Mouse (Mus musculus) lung, adult 2 months (tissue): ENCODE measurements around the gene Zfhx3. TPM values are rescaled to one million over a fixed set of nuclear protein-coding genes. Genes with fewer than 3 reads are reported as not detected.

ENCODE experiments used
- DNase-seq: peaks from one replicate; pipeline ENCODE4 v3.0.0; 2022
- H3K4me1 ChIP-seq: fragments of 200-500 bp; 2 replicates; pipeline ENCODE4 v1.6.1; 2011; ENCODE audit warnings: low read length; ENCODE audit not compliant: control insufficient read depth, insufficient read depth
- H3K4me3 ChIP-seq: fragments of 200-500 bp; replicated peaks from 2 replicates; pipeline ENCODE3; 2011; ENCODE audit warnings: low read depth, mild to moderate bottlenecking, control low read depth, low read length; ENCODE audit errors: extremely low read depth
- CTCF ChIP-seq: fragments of 200-500 bp; IDR thresholded peaks from 2 replicates; pipeline ENCODE4 v1.5.1; 2011; ENCODE audit warnings: mild to moderate bottlenecking, low read length, control low read depth; ENCODE audit not compliant: insufficient read depth
- POLR2A ChIP-seq: fragments of 200-500 bp; IDR thresholded peaks from 2 replicates; pipeline ENCODE4 v1.6.1; 2011; ENCODE audit warnings: low read depth, mild to moderate bottlenecking, control low read depth, low read length, borderline replicate concordance; ENCODE audit errors: extremely low read depth
- WGBS: fragments of 180-500 bp; shearing (Covaris S2); methylation state at CpG from one replicate; pipeline ENCODE4 v1.1.7; 2018; 5-methylcytosine and 5-hydroxymethylcytosine counted together
- polyA plus RNA-seq: library from polyadenylated mRNA; depleted of rRNA; stranded (reverse); fragments of >200 nt; gene quantifications from 2 replicates; pipeline ENCODE4 v1.2.3, GENCODE M21; 2012

Gene Zfhx3
- polyA plus RNA-seq, 1 experiment, result 8.0 TPM

- DNase-seq, result no peak
- no peaks in the 10 kb centered on the region for H3K4me1 ChIP-seq
- TF ChIP-seq CTCF (no peak), POLR2A (no peak)
- H3K4me3 ChIP-seq, result no peak overlapping the region
- 73% methylated on average over 3 of the region's 3 CpGs for WGBS
These were observed 564.3 kb downstream of the Zfhx3 start for GRCm38 (mm10) chr8:108506779-108507178.

GRCm38 (mm10) chr8:108507769-108508168, 565.3 kb downstream of the Zfhx3 start:
- TF ChIP-seq POLR2A (no peak), CTCF (no peak)
- WGBS, result 88% methylated on average over 3 of the region's 3 CpGs

DNA sequence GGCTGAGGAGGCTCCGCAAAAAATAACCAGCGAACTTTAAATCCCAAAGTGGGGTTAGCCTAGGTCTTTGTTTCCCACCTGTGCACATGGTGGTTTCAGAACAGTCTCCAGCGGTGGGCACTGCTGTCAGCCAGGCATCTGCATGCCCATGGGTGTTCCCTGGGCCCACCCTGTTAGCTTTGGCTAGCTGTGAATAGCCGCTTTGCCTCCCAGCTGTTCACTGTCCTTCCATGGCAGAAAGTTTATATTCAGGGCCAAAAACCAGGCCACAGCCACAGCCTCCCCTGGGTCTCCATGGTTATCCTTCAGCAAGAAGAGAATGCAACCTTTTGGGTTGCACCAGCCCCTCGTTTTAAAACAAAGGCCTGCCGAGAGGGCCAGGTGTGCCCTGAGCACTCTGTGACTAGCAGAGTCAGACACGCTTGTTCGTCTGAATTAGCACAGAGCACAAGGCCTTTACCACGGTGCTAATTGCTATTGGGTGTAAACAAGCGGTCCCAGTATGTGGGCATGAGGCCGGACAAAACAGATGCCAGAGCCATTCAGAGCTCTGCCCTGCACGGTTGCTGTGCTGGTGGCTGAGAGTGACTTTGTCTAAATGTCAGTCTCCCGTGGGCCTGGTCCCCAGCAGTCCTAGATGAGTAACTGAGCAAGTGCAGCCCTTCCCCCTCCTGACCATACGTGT, 568.3 kb downstream of the Zfhx3 start:
- WGBS, result 78% methylated on average over 14 of the region's 14 CpGs
- Histone ChIP-seq H3K4me1 (no peaks in the 10 kb centered on the region), H3K4me3 (no peak overlapping the region)
- TF ChIP-seq CTCF (no peak), POLR2A (no peak)
- DNase-seq, result no peak

More at GRCm38 (mm10) chr8:108507769-108508168, 565.3 kb downstream of the Zfhx3 start:
- Histone ChIP-seq H3K4me3 (no peak overlapping the region), H3K4me1 (no peaks in the 10 kb centered on the region)
- DNase-seq, result no peak

- TF ChIP-seq POLR2A (no peak), CTCF (no peak)
- H3K4me1 ChIP-seq, result no peaks in the 10 kb centered on the region
- no peak overlapping the region for H3K4me3 ChIP-seq
- no peak for DNase-seq
- 91% methylated on average over 7 of the region's 7 CpGs for WGBS
These were observed 575.7 kb downstream of the Zfhx3 start for GRCm38 (mm10) chr8:108518116-108518515.

- TF ChIP-seq POLR2A, result no peak
- TF ChIP-seq CTCF, result no peak
- Histone ChIP-seq H3K4me3 (no peak overlapping the region), H3K4me1 (no peaks in the 10 kb centered on the region)
- 90% methylated on average over 4 of the region's 4 CpGs for WGBS
- no peak for DNase-seq
These were observed 579.6 kb downstream of the Zfhx3 start for GRCm38 (mm10) chr8:108522050-108522449.

DNA sequence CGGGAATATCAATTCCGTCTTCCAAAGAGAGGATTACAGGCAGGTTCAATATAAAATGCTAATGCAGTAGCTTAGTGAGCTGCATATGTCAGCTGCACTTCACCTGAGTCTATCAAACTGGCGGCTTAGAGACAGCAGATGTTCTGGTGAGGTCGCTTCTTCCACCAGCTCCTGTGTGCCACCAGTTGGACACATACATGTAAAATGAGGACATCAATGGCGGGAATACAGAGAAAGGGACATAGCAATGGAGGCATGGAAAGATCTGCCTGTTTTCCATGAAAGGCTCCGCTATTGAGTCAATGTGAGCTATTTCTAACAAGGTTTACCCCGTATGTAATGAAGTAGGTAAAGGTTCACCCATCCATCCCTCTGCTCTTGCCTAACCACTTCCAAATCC, 587.0 kb downstream of the Zfhx3 start:
- no peaks in the 10 kb centered on the region for H3K4me1 ChIP-seq
- H3K4me3 ChIP-seq, result no peak overlapping the region
- TF ChIP-seq POLR2A (no peak), CTCF (no peak)
- no peak for DNase-seq
- 96% methylated on average over 7 of the region's 7 CpGs for WGBS

DNA sequence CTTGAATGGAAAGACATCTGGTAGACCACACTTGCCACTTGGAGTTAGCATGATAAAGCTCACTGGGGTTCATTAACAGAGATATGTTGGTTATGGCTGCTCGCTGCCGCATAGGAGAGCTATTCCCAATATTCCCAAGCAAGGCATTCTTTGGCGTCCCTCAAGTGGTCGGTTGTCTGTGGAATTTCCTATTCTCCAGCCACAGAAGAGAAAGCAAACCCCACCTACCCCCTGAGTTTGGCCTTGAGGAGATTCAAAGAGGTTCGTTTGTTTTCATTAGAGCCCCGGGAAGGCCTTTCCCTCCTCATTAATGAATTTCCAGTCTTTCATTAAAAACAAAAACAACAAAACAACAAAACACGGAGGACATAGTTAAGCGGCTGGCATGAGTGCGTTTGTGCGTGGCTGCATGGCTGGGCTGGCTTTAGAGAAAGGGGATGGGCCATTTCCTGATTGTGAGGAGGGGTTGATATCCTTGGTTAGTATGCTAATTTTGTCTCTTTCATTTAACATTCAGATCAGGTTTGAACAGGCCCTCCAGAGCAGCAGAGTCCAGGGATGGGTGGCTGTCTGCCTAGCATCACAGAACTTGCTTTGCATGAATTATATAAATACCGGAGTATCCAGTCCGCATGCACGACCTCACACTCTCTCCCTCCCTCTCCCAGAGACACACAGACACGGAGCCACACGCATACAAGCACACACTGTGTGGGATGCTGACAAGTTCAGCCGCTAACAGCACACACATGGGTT, 592.9 kb downstream of the Zfhx3 start:
- Histone ChIP-seq H3K4me3 (no peak overlapping the region), H3K4me1 (no peaks in the 10 kb centered on the region)
- 77% methylated on average over 16 of the region's 16 CpGs for WGBS
- DNase-seq, result no peak
- TF ChIP-seq POLR2A, result no peak
- no peak for TF ChIP-seq CTCF

DNA sequence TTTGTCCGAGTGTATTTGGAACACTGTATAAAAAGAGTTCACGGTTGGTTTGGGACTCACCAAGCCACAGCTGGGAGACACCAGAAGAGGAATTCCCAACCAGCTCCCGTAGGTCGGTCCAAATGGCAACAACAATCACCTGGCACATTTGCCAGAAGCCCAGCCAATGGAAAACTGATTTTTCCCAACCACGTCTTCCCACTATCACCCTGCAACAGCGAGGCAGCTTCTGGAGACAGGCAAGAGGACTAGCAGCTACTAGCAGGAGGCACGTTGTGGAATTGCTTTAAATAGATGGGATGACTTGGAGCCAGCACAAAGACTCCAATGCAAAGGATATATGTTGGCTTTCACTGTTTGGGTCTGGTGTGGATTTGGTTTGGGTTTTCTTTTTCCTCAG, 593.7 kb downstream of the Zfhx3 start:
- Histone ChIP-seq H3K4me1 (no peaks in the 10 kb centered on the region), H3K4me3 (no peak overlapping the region)
- TF ChIP-seq CTCF (no peak), POLR2A (no peak)
- no peak for DNase-seq
- 80% methylated on average over 7 of the region's 7 CpGs for WGBS

DNA sequence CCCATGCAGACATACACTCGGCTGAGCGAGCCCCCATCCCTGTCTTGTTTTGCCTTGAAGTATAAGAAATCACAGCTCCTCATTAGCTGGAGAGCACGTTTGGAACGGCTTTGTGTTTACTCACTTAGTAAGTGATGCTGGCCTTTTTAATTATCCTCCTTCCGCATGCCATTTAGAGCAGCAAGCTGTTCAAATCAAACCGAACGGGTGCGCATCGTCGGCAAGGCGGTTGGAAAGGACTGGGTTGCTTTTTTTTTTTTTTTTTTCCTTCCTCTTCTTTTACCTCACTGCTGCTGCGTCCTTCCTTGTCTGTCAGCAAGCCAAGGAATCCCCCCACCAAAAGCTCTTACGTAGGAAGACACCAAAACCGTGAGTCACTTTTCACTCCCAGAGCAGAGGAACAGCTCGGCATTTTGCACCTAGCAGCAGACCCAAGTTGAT, 594.5 kb downstream of the Zfhx3 start:
- no peak for TF ChIP-seq CTCF
- no peak for DNase-seq
- no peaks in the 10 kb centered on the region for H3K4me1 ChIP-seq
- 64% methylated on average over 15 of the region's 15 CpGs for WGBS
- H3K4me3 ChIP-seq, result no peak overlapping the region
